Mouse (Mus musculus): ENCODE results near the gene Tfap2e.

Tfap2e gene

DNA sequence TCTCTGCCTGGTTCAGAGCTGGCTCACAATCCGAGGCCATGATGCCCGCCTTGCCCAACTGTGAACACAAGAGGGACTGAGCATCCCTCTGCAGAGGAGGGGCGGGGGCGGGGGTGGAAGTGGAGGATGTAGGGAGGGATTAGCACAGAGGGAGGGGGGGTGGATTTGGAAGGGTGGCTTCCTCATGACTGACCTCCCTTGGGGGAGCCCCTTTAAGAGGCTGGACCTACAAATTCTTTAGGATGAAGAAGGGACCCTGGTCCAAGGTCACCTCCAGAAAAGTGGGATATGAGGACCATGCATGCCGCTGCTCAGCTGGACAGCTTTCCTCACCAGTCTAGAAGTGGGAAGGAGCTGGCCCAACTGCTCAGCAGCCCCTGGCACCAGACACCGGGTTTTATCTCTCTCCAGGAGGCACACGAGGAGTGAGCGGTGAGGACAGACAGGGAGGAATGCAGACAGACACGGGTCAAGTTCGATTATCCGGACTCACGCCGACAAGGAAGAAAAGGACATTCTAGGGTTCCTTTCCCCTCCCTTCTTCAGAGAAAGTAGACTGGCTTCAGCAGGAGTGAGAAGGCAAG lies 16.1 kb upstream of the Tfap2e start:
- DNase-seq (ENCODE audit: low read depth, low spot score) = no peak

DNA sequence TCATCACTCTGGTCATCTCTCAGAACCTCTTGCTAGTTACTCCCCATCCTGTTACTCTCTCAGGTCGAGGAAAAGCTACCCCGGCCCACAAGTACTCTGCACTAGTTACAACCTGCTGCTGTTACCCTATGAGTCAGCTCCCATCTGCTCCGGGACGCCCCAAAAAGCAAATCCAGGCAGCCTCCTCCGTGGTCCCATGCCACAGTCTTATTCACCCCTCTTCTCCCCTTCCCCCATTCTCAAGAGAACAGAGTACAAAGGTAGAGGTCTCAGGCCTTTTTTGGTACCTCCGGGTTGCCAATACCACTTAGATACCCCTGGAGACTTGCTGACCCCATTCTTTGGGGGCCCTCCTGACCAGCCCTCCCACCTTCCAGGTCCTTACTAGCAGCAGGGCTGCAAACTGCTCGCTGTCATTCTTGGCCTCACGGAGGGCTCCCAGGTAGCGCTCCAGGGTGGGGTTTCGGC lies 15.6 kb upstream of the Tfap2e start:
- no peak for DNase-seq (ENCODE audit: low read depth, low spot score)

DNA sequence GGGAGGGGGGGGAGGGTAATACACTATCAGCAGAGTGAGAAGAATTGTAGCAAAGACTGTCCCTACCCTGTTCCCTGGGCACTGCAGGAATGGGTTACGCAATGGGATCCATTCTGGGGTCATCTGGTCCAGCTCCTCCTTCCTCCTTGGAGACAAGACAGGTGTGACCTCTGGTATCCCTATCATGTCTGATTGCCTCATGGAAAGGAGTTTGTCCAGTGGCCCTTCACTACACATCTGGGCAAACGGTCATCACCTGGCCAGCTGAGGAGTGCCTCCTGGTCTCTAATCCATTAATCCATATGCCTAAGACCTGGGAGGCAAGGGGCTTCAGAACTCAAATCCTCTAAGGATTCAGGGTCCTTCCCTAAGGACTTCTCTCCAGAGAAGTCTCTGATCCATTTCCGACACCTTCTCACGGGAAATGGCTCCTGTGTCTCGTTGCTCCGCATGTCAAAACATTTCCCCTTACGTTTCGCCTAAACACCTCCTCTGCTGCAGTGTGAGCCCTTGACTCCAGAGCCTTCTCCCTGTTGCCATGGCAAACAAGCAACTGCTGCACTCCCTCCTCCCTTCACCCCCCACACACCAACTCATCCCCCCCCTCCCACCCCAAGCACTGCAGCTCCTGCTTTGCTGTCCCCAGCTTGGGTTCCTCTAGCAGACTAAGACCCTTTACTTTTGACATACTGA lies 15.0 kb upstream of the Tfap2e start:
- no peak for DNase-seq (ENCODE audit: low read depth, low spot score)

DNA sequence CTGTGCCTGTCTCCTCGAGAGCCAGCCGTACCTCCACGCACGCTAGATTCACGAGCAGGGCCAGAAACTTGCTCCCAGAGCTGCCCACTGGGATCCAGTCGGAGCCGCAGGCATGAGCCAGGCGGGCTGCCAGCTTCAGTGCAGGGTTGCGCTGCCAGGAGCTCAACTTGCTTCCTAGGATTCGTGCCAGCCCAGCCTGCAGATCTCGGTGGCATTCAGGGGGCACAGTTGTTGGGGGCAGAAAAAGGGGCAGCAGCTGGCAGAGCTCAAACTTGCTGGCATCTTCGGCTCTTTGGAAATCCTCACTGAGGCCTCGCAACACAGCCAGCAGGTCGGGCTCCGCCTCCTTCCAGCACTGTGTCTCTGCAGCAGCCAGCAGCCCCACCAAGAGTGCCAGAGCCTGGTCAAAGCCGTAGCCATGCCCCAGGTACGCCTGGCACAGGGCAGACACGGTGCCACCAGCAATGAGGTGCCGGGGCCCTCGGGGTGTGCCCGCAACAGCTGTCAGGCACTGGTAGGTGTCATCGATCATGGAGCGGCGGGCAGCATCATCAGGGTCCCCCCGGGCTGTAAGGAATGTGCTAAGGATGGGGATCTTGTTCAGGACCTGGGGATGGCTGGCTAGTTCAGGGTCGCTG lies 14.1 kb upstream of the Tfap2e start:
- DNase-seq (ENCODE audit: low read depth, low spot score) = no peak

DNA sequence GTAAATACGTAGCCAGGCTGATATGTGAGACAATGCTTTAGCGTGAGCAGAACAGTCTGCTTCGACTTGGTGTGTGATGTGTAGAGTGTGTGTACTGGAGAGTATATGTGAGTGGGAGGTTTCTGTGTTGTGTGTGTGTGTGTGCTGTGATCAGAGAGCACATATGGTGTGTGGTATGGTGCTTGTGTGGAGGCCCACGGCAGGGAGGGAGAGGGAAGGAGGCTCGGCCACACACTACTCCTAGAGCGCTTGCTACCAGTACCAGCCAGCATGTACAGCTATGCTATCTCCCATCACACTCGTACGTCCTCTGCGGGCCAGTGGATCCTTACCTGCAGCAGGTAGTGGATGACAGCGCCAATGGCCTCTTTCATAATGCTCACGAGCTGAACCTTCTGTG lies 13.5 kb upstream of the Tfap2e start:
- no peak for DNase-seq (ENCODE audit: low read depth, low spot score)

DNA sequence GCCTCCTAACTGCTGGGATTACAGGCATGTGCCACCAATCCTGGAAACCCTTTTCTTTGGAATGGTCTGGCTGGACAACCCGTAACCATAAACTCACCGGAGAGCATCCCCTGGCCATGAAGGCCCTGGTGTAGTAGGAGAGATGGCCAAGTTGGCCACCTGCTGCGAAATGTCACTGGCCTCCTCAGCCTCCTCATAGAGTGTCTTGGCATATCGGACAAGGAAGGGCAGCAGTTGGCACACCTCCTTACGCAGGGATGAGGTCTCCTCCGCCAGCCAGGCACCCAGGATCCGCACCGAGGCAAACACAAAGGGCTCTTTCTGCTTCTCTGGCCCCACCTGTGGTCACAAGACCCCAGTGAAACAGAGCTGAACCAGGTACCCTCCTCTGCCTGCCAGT lies 12.3 kb upstream of the Tfap2e start:
- no peak for DNase-seq (ENCODE audit: low read depth, low spot score)

DNA sequence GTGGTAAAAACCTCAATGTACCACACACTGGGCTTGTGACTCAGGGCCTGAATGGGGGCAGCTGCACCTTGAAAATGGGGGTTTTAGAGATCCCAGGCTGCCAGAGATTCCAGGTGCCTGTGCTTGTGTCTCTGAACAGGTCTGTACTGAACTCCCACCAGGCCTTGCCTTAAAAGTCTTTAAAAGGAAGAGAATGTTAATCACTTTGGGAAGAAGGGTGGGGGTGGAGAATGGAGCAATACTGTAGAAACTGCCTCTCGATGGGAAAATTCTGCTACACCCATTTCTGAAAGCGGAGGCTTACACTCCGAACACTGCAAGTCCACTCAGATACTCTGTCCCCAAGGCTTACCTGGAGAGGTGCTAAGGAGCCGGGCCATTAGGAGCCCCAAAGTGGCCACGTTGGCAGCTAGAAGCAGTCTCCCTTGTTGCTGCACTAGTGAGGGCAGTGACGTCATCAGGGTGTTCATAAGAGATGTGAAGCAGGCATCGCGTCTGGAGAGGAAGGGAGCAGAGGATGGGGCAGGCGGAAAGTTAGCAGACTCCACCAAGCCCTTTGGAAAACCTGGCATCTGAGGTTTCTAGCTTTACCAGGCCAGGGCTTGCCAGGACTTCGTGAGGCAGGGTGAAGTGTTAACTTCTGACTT lies 10.3 kb upstream of the Tfap2e start:
- no peak for DNase-seq (ENCODE audit: low read depth, low spot score)

DNA sequence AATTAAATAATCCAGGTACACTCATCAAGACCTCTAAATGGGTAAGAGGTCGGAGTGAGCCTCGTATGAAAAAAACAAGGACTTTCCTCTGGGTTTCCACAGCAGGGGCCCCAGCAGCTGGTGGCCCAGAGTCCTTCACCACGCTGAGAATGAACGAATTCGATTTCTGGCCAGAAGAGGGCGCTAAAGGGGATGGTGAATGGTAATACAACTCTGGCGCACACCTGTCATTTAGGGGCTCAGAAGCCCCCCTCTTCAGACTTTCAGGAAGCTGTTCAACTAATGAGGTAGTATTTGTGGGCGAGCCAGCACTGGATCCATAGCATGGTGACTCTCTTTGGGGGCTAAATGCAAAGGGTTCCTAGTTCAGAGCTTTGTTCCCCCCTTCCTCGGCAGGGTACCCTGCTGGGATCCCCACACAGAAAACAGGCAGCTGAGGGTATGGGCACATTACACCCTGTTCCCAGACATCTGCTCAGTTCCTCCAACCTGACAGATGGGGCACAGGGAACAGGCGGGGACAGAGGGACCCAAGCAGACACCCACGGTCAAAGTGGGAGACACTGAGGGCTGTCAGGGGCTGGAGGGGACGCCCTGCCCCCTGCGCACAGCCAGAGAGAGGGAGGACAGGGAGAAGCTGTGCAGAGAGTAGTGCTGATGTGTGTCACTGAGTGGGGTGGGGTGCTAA lies 9.6 kb upstream of the Tfap2e start:
- peak; percentile 78 for DNase-seq (ENCODE audit: low read depth, low spot score)

DNA sequence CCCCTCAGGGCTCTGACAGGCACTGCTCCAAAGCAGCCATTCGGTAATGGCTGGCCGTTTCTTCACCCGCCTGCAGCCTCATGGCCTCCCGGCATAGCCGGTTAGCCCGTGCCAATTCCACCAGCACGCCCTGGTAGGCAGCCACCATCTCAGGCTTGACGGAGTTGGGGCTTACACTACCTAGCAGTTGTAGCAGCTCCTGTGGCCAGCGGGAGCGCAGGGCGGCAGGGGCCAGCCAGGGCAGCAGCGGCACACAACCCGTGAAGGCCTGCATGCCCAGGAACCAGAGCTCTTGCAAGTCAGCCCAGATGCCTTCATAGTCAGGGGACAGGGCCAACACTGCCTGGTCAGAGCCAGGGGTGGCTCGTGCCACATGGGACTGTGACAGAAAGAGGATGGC lies 8.8 kb upstream of the Tfap2e start:
- DNase-seq (ENCODE audit: low read depth, low spot score) = no peak

DNA sequence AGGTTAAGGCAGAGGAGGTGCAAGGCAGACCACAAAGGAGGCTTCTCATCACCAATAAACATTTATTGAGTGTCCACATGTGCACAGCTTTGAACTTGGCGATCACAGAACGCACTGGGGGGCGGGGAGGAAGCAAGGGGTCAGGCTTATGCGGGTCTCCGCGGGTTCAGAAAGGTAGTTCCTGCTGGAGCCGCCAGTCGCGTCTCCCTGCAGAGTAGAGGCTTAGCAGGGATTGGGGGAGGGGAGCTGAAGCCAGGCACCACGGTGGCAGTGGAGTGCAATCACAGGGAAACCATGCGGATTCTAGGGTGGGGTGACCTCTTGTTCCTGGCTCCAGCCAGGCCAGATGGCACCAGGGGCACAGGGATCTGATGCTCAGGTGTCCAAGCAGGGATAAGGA lies 7.7 kb upstream of the Tfap2e start:
- no peak for DNase-seq (ENCODE audit: low read depth, low spot score)

DNA sequence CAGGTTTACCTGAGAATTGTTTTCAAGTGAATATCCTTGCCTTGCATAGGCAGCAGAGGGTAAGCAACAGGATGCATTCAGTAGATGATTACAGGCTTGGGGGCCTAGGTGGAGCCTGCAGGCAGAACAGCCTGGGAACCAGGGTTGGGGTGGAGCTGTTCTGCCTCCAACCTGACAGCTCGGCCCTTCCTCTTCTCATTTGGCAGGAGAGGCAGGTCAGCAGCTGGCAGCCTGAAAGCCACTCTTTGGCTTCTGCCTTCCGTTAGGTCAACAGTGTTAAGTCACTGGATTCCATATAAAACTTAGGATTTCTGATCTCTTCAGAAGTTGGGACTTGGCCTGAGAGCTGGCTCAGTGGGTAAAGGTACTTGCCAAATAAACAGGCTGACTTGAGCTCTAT lies 6.9 kb upstream of the Tfap2e start:
- DNase-seq (ENCODE audit: low read depth, low spot score) = no peak

DNA sequence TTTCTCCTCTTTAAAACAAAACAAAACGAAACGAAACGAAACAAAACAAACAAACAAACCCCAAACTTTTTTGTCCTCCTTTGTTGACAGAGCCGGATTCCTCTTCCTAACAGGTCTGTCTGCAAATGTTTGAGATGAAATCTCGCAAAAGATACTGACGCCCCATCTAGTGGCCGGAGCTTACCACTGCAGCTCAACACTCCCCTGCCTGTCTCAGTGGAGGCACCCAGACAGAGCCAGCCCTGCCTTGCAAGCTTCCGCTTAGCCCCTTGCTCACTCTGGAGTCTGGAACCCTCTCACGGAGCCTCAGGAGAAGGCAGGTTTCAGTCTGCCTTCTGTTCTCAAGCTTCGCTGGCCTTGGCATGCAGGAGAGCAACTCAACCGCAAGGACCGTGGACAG lies 5.4 kb upstream of the Tfap2e start:
- DNase-seq (ENCODE audit: low read depth, low spot score) = peak; percentile 85

DNA sequence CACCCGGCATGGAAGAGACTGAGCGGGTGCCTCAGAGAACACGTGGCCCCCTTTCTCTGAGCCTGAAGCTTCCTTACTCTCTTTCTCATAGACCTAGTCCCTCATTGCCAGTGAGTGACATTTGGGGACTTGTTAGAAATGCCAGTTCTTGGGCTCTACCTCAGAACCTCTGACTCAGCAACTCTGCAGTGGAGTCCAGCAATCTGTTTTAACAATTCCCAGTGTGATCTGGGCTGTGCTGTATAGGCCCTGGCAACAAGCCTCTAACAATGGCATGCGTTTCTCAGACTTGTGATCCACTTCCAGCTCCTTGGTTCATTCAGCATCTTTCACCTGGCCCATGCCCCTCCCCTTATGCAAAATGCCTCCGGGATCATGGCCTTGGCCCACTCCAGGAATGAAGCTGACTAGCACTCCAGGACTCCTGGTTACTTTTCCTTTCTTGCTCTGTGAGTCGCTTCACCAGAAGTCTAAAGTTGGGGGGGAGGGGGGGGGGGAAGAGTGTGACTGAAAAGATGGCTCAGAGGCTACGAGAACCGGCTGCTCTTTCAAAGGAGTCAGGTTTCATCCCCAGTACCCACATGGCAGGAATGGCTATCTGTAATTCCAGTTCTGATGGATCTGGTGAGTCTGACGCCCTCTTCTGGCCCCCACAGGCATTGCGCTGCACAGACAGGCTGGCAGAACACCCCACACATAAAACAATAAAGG lies 4.1 kb upstream of the Tfap2e start:
- DNase-seq (ENCODE audit: low read depth, low spot score) = peak; percentile 41

DNA sequence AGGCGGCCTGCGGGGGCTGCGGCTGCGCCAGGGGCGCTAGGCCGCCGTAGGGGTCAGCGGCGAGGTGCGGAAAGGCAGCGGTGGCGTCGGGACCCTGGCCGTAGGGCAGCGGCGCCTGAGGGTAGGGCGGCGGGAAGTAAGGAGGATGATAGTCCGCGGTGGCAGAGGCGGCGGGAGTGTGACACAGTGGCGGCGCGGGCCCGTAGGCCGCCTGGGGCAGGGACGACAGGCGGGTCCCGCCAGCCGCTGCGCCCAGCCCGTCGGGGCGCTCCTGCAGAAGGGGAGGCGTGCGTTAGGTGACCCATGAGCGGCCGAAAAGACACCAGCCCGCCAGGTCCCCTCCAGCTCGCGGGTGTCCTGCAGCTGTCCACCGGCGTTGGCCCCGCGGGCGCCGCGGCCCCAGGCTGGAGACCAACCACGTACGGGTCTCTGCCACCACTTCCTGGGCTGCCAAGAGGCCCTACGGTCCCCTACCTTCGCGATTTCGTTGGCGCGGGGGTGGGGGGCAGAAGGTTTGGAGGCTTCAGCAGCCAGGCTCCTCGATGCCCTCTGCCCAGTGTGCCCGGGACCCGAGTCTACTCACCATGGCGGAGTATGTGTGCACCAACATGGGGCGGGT lies 549 bp downstream of the Tfap2e start:
- no peak for DNase-seq (ENCODE audit: low read depth, low spot score)

DNA sequence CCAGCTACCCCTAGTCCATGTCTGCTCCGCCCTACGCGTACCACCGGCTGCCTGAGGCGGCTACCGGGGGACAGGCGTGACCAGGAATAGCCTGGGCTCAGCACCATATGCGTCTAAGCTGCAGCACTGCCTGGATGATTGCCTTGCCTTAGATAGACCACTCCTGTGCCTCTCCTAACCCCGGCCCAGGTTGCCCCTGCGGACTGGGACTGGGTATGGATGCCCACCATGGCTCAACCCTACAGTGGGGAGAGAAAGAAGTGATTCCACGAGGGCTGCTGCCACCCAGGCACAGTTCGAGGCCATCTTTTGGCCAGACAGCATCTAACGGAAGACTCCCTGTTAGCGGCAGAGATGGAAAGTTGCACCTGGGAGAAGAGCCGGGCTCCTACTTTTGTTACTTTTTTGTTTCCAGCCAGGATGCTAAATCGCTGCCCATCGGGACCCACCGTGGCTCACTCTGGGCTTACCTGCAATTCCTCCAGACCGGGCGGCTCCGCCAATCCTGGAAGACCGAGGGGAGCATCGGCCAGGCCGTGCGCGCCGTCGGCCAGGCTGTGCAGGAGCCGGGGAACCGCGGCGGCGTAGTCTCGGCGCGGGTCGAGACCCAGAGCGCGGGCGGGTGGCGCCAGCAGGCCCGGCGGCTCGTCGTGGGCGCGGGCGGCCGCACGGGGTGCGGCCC lies 1.2 kb downstream of the Tfap2e start:
- DNase-seq (ENCODE audit: low read depth, low spot score) = no peak

DNA sequence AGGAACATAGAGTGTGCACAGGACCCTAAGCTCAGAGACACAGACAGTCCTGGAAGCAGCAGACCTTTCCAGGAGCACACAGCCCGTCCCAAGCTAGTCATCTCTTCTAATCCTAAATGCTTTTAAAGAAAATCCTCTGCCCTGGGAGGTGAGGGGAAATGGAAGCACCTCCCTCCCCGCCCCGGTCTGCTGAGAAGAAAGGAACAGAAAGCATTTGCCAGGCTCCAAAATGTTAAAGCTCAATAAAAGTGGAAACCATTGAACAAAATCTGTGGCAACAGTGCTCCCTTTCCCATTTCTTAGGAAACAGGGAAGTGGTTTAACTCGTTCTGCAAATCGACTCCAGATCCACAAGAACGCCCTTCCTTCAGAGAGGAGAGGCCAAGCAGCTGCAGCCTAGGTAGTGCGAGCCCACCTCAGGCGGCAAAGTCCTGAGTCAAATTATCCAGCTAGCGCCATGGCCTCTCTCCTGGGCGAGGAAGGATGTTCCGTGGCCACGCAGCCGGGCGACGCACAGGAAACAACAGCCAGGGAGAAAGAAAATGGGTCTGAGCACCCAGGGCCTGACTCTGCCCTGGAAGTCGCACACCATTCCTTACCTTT lies 1.9 kb downstream of the Tfap2e start:
- DNase-seq (ENCODE audit: low read depth, low spot score) = no peak

DNA sequence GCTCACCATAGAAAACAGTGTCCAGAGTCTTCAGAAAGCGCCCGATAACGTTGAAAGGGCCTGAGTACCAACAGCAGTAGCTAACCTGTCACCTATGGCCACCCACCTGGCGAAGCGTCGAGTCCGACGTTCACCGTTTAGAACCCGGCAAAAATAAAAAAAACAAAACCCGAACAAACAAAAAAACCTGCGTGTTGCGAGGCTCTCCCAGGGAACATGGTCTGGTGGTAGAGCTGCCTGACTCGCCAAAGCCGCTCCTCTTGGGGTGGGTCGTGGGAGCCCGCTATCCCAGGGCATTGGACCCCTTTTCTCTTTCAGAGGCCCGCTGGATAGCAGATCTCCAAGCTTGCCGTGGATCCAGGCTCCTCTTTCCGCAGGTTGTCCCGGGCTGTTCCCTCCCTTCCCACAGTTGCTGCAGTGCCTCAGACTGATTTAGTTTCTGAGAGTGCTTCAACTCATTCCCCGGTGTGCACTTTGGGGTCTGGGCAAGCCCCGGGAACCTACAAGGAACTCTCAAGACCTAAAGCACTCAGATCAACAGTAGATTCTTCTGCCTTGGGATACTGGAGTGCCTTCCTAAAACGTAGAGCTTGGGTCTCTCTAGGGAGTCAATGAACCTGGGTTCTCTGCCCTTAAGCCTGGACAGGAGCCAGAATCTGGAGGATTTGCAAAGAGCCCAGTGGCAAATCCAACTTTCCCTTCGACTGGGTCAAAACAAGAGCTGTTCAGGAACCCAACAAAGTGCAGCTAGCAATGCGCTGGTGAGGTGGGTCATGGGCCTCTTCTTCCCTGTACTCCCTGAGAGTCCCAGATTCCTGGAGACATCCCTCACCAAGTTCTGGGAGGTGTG lies 3.3 kb downstream of the Tfap2e start:
- no peak for DNase-seq (ENCODE audit: low read depth, low spot score)

DNA sequence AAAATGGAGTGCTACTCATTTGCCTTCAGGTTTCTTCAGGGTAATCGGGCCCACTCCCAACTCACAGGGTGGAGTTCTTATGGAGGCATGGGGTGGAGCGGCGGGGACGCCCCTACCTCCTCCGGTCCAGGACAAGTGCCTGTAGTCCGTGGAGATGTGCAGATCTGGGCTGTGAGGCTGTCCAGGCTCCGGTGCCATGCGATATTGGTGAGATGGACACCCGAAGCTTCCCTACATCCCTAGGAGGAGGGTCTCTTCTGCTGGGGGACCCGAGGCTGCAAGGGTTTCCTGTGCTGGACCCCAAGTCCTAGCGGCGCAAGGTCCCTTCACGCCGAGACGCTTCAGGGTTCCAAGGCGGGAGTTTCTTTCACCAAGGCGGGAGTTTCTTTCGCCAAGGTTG lies 3.9 kb downstream of the Tfap2e start:
- no peak for DNase-seq (ENCODE audit: low read depth, low spot score)

DNA sequence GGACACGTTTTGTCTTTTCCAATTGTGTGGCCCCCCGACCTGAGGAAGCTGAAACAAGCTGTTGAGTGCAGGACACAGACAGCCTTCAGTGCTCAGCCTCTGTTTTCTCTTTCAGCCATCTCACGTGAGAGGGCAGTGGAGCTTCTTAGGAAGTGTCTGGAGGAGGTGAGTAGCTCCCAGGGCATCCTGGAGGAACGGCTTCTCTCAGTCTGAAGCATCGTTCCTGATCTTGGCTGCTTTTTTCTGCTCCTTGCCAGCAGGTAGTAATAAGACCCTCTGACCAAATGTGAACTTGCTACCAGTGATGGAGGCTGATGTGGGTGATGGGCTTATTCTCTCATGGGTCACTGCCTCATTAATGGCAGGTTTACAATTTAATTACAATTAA lies 28.6 kb downstream of the Tfap2e start:
- no peak for DNase-seq (ENCODE audit: low read depth, low spot score)

Data from CD4-positive, CD25-positive, alpha-beta regulatory T cell, adult 2 months (primary cell).